ENCODE assay signal across 8 mouse cellular contexts in the genomic region with DNA sequence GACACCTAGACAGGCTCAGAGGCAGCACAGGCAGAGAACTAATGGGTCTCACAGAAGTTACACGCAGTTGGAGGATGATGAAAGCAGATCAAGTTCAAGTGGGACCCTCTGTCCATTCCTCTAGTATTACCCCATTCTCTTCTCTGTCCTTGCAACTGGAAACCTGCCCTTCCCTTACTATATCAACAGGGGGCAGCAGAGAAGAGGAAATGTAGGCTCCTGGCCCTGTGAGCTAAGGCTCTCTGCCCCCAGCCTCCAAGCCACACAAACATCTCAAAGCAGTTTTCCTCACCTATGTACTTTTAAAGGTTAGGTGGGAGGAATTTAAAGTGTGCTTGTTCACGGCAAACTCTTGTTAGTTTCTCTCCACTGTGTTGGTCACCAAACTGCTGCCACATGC. TPM values are rescaled to one million over a fixed set of nuclear protein-coding genes. Genes with fewer than 3 reads are reported as not detected.
DNase-seq lines count a peak whose midpoint lies in the region.

No protein-coding gene starts in this region.

- DNase-seq in gastrocnemius, adult 18-20 months (ENCODE audit: low spot score): peak; percentile 46
- no peak for DNase-seq in gastrocnemius, adult 8-10 months (ENCODE audit: low spot score in 2 of 2)
- DNase-seq in right cerebral cortex, postnatal 25 days: peak; percentile 35
- DNase-seq in right cerebral cortex, postnatal 4 days: no peak
- DNase-seq in embryo, embryonic 10 days (ENCODE audit: low spot score): peak; percentile 43
- DNase-seq in left cerebral cortex, postnatal 14 days (ENCODE audit: low spot score in 2 of 2): peak; percentile 16 to 35
- DNase-seq in urinary bladder, postnatal 4 days (ENCODE audit: low spot score in 2 of 2): no peak
- no peak for DNase-seq in spleen, postnatal 14 days (ENCODE audit: low spot score in 2 of 2)

- intact Hi-C loops in left cerebral cortex, postnatal 14 days (cut with DNase I): loop anchor here (5.0 to 10.0 kb wide), 2 partner anchors 96 to 158 kb away; no protein-coding TSS in a partner anchor

RNA-seq across cellular contexts. Expression of a gene that starts 26.0 kb away (rescaled TPM):
- total RNA-seq in gastrocnemius, adult 18-20 months (2021): 10 to 100 TPM; 12.2 to 15.3 TPM
- total RNA-seq in gastrocnemius, adult 8-10 months (2022): 10 to 100 TPM; 11.3 to 15.5 (median 14.2) TPM
- 1 to 10 TPM; 3.5 to 3.7 TPM for total RNA-seq in left cerebral cortex, postnatal 14 days (2021)

Comparison
In these comparisons a context has a peak if more than half of its experiments do, and no peak if none do; other contexts are left out.
1. DNase-seq: peak in gastrocnemius, adult 18-20 months (single experiment), right cerebral cortex, postnatal 25 days (single experiment), embryo, embryonic 10 days (single experiment) and left cerebral cortex, postnatal 14 days (2 of 2); none in gastrocnemius, adult 8-10 months (0 of 2), right cerebral cortex, postnatal 4 days (single experiment), urinary bladder, postnatal 4 days (0 of 2) and spleen, postnatal 14 days (0 of 2).